Mouse (Mus musculus): Measurements from ENCODE around the gene Avpr2.

Gene Avpr2

GRCm38 (mm10) chrX:73891551-73892152 is at the start of gene Avpr2:
TSS of gene Avpr2 (plus strand) at chrX:73892102.
- DNase-seq = peak; percentile 39 to 53

- no peak for DNase-seq
Measured at GRCm38 (mm10) chrX:73854326-73855086, 37.4 kb upstream of the Avpr2 start.

DNA sequence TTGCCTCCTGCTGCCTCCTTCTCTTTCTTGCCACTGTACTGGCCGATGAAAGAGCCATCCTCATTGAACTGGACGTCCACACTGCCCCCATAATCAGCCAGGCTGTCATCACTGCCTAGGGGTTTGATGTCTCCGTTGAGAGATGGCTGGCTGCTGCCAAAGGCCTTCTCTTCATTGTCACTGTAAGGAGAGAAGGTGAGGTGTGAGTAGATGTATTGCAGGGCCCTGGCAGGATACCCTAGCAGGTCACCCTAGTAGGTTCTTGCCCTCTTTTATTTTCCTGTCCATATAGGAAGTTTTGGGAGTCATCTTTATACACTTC is 36.9 kb upstream of the Avpr2 start:
- no peak for DNase-seq

GRCm38 (mm10) chrX:73864692-73865091 is 27.2 kb upstream of the Avpr2 start:
- DNase-seq = no peak

GRCm38 (mm10) chrX:73867256-73867655 is 24.6 kb upstream of the Avpr2 start:
- no peak for DNase-seq

DNA sequence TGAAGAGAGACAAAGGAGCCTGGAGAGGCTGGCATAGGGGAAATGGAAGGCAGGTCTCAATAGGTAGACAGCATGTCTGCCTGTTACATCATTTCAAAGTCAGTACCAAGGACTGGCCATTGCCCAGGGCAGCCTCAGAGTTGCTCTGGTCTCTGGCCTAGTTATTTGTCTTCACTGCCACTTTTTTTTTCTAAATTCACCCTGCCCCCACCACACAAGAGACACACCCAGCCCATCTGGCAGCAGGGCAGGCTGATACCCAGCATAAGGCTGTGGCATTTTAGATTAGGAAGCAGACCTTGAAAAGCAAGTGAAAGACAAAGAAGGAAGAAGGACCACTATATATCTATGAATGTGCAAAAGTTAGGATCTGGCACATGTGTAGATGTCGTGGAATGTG is 24.1 kb upstream of the Avpr2 start:
- no peak for DNase-seq

DNA sequence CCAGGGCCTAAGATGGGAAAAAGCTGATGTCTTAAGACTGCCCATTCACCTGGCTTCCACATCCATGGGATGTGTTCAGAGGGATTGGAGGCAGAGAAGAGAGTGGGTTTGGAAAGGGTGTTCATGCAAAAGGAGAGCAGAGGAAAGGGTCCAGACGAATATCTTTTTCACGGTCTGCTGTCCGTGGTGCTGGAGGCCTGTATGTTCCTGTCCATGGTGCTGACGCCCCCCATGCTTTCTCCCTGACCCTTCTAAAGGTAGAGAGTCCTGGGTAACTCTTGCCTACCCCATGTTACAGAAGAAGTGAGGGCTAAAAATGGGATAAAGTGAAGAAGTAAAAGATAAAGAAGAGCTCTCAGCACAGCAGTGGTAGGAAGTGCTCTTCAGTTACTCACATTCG is 22.6 kb upstream of the Avpr2 start:
- DNase-seq = peak in 1 of 2 experiments; percentile 52

DNA sequence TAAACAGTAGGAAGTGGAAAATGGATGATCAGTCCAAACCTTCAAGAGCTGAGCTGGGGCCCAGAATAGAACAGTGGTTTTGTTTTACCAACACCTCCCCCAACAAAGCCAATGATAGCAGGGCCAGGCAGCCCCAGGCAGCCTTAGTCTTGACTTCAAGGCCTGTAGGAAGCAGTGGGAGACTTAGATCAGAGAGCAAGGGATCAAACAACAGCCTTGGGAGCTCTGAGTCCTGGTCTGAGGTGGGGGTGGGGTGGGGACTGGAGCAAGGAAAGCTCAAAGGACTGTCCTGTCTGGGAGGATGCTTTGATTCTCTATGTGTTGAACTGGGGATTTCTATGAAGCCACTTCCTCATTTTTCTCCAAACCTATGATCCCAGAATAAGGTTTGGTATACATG is 20.4 kb upstream of the Avpr2 start:
- DNase-seq = no peak

GRCm38 (mm10) chrX:73871956-73872355 is 19.9 kb upstream of the Avpr2 start:
- DNase-seq = no peak

DNA sequence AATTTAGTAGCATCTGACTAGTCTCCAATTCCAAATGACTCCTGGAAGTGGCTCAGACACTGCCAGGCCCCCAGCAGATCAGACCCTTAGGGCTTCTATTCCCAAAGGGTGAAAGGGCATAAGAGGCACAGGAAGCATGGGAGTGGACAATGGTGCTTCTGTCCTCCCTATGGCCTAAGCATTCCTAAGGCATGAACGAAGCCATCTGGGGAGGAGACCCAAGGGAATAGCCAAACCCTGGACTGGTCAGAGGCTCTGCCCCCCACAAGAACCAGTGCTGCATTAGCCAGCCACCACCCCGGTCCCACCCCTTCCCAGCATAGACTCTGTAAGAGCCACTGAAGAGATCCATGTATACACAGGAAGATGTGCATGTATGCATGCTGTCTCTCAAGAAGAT is 16.0 kb upstream of the Avpr2 start:
- no peak for DNase-seq

DNA sequence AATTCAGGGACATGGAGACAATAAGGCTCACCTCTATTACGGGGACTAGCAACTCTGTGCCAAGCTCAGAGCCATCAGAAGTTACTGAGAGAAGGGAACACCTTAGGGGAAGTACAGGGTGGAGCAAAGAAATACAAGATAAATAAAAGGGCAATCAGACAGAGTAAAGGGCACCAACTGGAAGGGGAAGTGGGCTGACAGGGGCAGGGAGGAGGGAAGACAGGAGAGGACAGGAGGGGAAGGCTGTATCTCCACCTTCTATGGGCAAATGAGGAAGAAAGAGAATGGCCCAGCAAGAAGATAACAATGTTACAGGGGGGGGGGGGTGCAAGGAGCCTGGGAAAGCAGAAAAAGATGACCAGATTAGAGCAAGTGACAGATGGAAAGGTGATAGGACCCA is 14.9 kb upstream of the Avpr2 start:
- no peak for DNase-seq

DNA sequence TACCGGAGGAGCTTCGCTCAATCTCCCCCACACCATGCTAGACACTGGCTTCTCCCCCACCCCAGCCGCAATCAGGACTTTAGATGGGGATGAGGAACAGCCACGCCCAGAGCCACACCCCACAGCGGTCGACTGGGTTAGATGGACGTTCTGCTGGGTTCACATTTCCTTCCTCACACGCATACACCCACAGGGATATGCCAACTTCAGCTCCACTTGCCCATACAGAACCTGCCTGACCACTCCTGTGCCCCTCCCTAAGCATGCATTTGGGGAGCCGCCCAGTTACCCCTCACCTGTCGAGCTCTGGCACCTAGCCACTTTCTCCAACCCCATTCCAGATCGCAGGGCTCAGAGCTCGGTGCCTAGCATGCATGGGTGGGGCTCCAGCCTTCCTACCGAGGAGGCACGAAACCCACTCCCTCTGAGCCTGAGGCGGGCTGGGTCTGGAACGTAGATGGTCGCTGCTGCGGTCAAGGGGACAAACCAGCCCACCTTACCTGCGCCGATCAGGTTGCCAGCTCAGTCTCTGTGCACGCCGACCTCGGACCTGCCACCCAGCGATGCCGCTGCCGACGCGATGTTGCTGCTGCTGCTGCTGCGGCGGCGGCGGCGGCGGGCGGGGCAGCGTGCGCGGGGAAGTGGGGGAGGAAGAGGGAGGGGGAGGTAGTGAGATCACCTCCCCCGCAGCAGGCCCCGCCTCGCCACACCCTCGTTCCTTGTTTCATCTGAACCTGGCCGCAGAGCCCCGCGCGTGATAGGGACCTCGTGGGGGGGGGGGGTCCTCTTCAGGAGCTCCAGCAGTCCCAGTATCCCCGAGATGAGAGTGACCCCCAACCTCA is 11.5 kb upstream of the Avpr2 start:
- DNase-seq = peak in 1 of 2 experiments; percentile 65

GRCm38 (mm10) chrX:73881036-73881427 is 10.9 kb upstream of the Avpr2 start:
- DNase-seq = peak in 1 of 2 experiments; percentile 5

DNA sequence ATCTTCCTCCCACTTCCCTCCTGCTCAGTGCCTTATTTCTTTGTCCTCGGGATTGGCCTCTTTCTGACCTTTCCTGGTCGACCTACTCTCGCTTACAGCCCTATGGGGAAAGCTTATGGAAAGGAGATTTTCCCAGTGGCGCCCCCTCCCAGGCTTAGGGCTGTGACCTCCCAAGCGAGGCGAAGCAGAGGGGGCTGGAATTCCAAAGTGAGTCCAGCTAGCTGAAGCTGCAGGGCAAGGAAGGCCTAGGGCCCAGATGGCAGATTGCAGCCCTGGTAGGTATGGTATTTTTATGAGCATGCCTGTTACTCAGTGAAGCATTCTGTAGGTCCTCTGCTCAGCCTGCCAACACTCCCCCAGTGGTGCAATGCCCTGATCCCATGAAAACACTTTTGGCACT is 10.4 kb upstream of the Avpr2 start:
- peak; percentile 20 to 40 for DNase-seq

GRCm38 (mm10) chrX:73892833-73893232 is 931 bp downstream of the Avpr2 start:
- DNase-seq = peak in 1 of 2 experiments; percentile 7

DNA sequence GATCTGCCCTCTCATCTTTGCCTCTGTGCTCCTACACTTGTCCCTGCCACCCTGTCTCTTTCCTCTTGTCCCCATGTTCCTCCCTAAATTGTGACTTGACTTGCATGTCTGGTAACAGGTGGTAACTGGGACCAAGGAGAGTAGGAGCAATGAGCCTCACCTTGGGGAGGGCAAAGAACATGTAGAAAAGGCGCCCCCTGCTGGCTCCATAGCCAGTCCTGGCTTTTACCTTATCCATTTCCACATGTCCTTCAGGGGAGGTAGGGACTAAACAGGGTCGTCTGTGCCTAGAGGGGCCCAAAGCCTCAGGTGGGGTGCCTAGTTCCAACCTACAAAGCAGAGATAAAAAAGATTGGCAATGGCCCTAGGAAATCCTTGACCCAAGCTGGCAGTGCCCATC is 3.8 kb downstream of the Avpr2 start, which contains the start of gene L1cam:
Gene L1cam, minus strand, starts transcription at position 387 of the 400 bp plus-strand sequence.
- DNase-seq = peak; percentile 58 to 79

GRCm38 (mm10) chrX:73897959-73898358 is 6.1 kb downstream of the Avpr2 start:
- no peak for DNase-seq

- DNase-seq = no peak
Measured at GRCm38 (mm10) chrX:73910049-73910448, 18.1 kb downstream of the Avpr2 start.

DNA sequence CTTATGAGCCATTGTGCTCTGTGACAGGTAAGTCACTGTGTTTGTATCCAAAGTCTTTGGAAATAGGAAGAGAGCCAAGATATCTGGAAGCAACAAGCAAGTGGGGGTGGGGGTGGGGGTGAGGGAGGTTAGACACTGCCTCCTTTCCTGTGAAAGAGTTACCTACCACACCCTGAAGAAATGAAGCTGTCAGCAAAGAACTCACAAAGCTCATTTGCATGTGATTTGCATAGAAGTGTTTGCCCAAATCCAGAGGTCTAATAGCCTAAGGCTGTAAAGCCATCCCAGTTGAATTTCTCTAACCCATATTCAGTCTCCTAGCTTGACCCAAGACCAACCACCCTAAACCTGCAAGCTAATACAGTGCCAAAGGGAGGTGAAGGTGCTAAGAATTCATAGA is 18.5 kb downstream of the Avpr2 start:
- DNase-seq = no peak

- DNase-seq = peak in 1 of 2 experiments; percentile 30
Measured at GRCm38 (mm10) chrX:73911156-73911555, 19.3 kb downstream of the Avpr2 start.

GRCm38 (mm10) chrX:73911588-73911987 is 19.7 kb downstream of the Avpr2 start:
- DNase-seq = peak in 1 of 2 experiments; percentile 9

DNA sequence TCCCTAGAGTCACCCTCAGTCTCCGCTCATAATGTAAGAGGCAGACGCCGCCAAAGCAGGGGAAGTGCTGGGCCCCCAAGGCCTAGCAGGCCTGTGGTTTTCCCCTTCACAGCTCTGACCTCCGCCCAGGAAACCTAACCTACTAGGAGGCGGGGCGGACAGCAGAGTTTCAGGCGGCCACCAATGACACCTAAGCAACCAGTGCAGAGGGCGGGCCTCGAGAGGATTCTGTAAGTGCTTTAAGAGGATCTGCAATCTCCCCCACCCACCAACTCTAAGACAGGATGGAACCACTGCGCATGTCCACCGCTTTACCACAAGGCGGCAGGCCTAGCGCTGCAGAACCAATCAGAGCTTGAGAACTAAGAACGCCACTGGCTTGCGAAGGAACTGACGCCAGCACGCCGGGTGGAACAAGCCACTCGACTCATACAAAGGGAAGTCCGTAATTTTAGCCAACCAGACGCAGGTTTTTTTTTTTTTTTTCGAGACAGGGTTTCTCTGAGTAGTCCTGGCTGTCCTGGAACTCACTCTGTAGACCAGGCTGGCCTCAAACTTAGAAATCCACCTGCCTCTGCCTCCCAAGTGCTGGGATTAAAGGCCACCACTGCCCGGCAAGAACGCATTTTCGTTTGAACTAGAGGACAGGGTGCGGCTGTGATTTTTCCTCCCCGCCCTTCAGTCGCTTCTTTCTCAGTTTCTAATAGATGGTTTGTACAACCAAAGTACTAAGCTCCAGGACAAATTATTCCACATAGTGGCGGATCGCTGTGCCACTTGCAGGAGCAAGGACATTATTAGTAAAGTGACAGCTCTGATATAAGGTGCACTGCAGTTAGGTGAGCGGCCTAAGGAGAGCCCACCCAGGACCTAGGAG is 23.2 kb downstream of the Avpr2 start:
- peak; percentile 93 to 96 for DNase-seq

DNA sequence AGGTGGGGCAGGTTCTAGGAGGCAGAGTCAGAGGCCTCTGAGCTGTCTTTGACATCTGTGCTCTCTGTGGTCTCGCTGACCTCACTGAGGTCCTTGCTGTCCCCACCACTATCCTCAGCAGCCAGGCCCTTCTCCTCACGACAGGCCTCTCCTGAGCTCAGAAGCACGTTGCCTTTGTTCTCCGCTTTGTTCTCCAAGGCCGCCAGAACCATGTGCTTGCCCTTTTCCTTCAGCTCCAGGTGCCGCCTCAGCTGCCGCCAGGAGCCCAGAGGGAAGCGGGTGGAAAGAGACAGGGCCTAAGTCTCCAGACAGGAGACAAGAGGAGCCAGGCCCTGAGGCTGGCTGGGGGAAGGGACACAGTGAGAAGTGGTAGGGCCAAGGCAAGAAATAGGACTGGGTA is 25.0 kb downstream of the Avpr2 start:
- DNase-seq = no peak

Data from kidney, postnatal 36 days (tissue).